Mouse (Mus musculus): ENCODE measurements around the gene Csnk2b.

Csnk2b gene

DNA sequence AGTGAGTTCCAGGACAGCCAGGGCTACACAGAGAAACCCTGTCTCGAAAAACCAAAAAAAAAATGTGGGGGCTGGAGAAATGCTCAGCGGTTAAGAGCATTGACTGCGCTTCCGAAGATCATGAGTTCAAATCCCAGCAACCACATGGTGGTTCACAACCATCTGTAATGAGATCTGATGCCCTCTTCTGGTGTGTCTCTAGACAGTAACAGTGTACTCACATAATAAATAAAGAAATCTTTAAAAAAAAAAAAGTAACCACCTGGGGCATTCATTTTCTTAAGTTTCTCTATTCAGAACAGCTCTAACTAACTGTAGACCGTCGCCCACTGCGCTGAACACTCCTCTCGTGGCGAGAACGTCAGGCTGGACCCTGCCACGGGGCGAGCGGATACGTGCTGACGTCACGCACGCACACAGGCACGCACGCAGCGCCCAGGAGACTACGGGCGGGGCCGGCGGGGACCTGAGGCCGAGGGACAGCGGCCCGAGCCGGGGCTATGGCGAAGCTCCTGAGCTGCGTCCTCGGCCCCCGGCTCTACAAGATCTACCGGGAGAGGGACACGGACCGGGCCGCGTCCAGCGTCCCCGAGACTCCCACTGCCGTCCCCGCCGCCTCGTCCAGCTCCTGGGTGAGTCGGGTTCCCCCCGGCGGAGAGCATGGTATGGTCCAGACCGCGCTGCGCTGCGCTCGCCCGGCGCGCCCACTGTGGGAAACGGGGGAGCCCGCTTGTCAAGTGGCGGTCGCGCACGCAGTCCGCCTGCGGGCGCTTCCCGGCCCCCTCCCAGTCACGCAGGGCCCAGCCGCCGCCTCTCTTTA lies 32.8 kb downstream of the Csnk2b start, which contains the start of gene Abhd16a:
TSS of gene Abhd16a (plus strand) at position 439 of the 820 bp plus-strand sequence.
- DNase-seq (ENCODE audit: low read depth, low spot score): peak; percentile 87

- no peak for DNase-seq (ENCODE audit: low read depth, low spot score)
Measured at GRCm38 (mm10) chr17:35088151-35088550, 33.7 kb downstream of the Csnk2b start.

DNA sequence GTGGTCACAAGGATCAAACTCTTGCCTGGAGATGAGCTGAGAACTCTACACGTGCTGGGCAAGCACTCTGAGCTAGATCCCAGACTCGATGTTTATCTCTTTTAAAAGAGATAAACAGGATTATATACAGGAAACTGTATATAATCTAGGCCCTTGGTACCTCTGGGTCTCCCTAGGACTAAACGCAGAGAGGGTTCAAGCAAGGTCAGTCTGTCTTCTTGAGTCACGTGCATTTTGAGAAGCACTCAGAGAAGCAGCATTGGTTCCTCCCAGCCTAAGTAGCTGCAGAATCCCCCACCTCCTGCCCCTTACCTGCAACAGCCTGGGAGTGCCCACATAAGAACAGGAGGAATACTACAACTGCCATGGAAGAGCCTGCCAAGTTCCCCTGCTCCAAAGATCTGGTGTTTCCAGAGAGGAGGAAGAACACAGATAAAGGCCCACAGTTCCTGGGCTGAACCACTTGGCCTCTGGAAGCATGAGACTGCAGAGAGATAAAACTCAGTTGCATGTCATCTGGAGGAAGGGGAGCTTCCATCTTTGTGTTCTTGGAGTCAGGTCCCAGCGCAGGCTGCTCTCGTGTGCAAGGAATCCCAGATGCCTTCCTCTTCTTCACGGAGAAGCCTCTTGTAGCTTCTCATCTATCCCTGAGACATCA lies 36.5 kb downstream of the Csnk2b start, which contains the start of gene Ly6g6f:
TSS of gene Ly6g6f (minus strand) at position 403 of the 658 bp plus-strand sequence.
- no peak for DNase-seq (ENCODE audit: low read depth, low spot score)

DNA sequence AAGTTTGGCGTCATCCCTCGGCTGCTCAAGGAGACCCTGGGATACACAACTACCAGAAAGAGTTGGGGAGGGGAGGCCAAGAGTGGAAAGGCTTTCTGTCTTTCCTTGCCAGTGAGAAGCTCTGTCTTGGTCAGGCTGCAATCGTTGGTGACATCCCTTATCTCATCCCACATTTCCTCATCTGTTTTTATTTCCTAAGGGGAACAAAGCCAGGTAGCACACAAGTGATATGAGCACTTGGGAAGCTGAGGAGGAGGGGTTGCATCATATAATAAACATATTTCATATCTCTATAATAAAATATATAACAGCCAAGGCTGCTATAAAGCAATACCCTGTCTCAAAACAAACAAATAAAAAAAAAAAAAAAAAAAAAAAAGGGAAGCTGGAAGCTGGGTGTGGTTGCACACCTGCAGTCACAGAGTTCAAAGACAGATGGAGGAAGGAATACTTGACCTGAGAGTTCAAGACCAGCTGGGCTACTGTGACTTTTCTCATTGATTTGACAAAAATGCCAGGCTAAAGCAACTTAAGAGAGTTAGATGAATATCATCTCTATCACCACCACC lies 37.8 kb downstream of the Csnk2b start:
- DNase-seq (ENCODE audit: low read depth, low spot score): no peak

- DNase-seq (ENCODE audit: low read depth, low spot score): no peak
Measured at GRCm38 (mm10) chr17:35082841-35083576, 38.8 kb downstream of the Csnk2b start.

DNA sequence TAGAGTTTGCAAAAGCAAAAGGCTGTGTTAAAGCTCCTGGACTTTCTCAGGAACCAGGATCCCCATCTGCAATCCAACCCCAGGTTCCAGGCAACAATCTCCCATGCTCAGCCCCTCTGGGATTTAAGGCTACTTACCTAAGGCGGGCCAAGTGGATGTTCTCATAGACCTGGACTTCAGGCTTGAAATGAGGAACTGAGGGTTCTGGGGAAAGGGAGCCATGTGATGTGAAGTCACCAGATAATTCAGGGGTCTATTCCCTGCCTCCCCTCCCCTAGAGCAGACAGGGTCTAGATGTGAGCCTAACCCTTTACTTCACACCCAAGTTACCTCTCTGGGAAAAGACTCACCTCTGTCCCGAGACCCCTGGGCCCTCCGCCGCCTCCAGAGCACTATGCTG lies 41.1 kb downstream of the Csnk2b start:
- DNase-seq (ENCODE audit: low read depth, low spot score): no peak

DNA sequence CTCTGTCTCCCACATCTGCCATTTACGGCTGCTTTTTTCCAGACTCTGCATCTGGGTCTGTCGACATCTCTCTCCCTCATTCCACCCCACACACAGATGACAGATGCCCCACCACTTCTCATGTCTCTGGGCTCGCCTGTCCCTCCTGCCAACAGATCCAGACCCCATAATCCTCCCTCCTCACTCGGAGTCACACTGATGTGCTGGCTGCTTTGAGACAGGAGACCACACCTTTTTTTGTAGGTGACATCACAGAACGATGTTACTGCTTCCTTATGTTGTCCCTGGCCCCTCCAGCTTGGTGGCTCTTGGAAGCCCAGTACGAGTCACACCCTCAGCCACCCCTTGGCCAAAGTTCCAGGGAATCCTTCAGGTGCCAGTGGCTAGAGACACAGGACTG lies 41.6 kb downstream of the Csnk2b start:
- DNase-seq (ENCODE audit: low read depth, low spot score): no peak

GRCm38 (mm10) chr17:35079778-35080177 lies 42.1 kb downstream of the Csnk2b start:
- no peak for DNase-seq (ENCODE audit: low read depth, low spot score)

DNA sequence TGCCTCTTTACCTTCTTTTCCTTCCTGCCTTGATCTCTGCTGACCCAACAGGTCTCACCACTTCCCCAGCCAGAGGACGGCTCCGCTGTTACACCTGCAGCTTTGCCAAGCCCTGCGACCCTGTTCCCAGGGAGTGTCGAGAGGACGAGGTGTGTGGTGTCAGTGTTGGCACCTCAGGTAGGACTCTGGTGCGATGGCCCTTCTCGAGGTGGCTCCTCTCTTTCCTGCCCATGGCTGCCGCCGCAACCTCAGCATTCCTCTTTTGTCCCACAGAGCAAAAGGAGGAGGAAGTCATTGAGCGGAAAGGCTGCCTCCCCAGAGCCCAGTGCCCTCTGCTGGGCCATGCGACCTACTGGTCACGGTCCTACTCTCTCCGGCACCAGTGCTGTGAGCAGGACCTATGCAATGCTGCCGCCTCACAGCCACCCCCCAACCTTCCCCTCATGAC lies 44.0 kb downstream of the Csnk2b start, which contains the start of gene Ly6g6d:
TSS of gene Ly6g6d (minus strand) at position 280 of the 448 bp plus-strand sequence.
- no peak for DNase-seq (ENCODE audit: low read depth, low spot score)

GRCm38 (mm10) chr17:35077285-35077684 lies 44.6 kb downstream of the Csnk2b start:
- DNase-seq (ENCODE audit: low read depth, low spot score): no peak

- no peak for DNase-seq (ENCODE audit: low read depth, low spot score)
Measured at GRCm38 (mm10) chr17:35076507-35077176, 45.2 kb downstream of the Csnk2b start, which contains the start of gene Ly6g6e. Gene Ly6g6e, plus strand, starts transcription at chr17:35076902.

DNA sequence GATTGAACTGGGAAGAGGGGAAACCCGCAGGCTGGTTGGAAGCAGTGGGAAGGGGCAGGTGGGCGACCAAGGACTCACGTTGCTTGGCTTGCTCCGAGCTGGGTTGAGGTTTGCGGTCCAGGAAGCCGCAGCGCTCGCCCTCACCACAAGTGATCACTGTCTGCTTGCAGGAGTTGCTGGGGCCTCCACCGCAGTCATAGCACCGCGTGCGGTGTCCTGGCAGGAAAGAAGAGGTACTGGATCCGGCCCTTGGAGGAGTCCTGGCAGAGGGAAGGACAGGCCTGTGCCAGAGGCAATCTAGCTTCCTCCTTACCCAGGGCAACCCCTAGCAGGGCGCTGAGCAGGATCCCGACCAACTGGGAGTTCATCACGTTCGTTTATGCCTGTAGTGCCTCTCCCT lies 47.8 kb downstream of the Csnk2b start:
- DNase-seq (ENCODE audit: low read depth, low spot score): no peak

- no peak for DNase-seq (ENCODE audit: low read depth, low spot score)
Measured at GRCm38 (mm10) chr17:35071454-35071853, 50.4 kb downstream of the Csnk2b start.

GRCm38 (mm10) chr17:35070556-35071229 lies 51.2 kb downstream of the Csnk2b start:
- no peak for DNase-seq (ENCODE audit: low read depth, low spot score)

- DNase-seq (ENCODE audit: low read depth, low spot score): no peak
Measured at GRCm38 (mm10) chr17:35068213-35068914, 53.5 kb downstream of the Csnk2b start.

Measured in brain, embryonic 18.5 days (tissue).